In genomic region chr8:116373063-116373462, GRCm38 (mm10) we compare ENCODE assay signal across 10 mouse cellular contexts.
DNase-seq lines count a peak whose midpoint lies in the region; ATAC-seq and TF ChIP-seq lines count a peak whose summit lies in the region.
"Had no signal": no experiment of that assay in that cellular context is flagged by ENCODE, and none has a peak within 500 bp of the region (broad histone marks: within the 10 kb centered on the region; RNA-seq: fewer than 3 reads in every experiment).

No protein-coding gene starts in this region.

- in situ Hi-C loops in Patski (cut with MboI; ENCODE audit: low pct_unique_long_range_greater_than_20kb), result no loop called here

- no peak overlapping the region for H3K4me3 ChIP-seq in layer of hippocampus, adult 2 months
- H3K4me3 ChIP-seq in midbrain, embryonic 14.5 days (replicated peaks; ENCODE audit: low read depth, low read length), result no peak overlapping the region
- H3K4me3 ChIP-seq: embryonic facial prominence, embryonic 12.5 days; stomach, embryonic 15.5 days had no signal

- no peaks in the 10 kb centered on the region for H3K36me3 ChIP-seq in midbrain, embryonic 14.5 days (ENCODE audit: control insufficient read depth, insufficient read depth, low read length)
- H3K36me3 ChIP-seq: embryonic facial prominence, embryonic 12.5 days; stomach, embryonic 15.5 days had no signal

- CTCF ChIA-PET in Patski (lab: Charles Lee), result no interaction called here

- WGBS in midbrain, embryonic 14.5 days, result 86% methylated on average over 4 of the region's 4 CpGs

- H3K27me3 ChIP-seq in Patski, result peaks cover 1% of the 10 kb centered on the region
- no peaks in the 10 kb centered on the region for H3K27me3 ChIP-seq in midbrain, embryonic 14.5 days (ENCODE audit: control insufficient read depth, insufficient read depth, low read length)
- H3K27me3 ChIP-seq: embryonic facial prominence, embryonic 12.5 days; stomach, embryonic 15.5 days had no signal

- H3K4me2 ChIP-seq in midbrain, embryonic 14.5 days (ENCODE audit: low read length), result no peak overlapping the region
- H3K4me2 ChIP-seq: embryonic facial prominence, embryonic 12.5 days; stomach, embryonic 15.5 days had no signal

- no peak overlapping the region for H3K9ac ChIP-seq in midbrain, embryonic 14.5 days (replicated peaks; ENCODE audit: low read length)
- H3K9ac ChIP-seq: embryonic facial prominence, embryonic 12.5 days; stomach, embryonic 15.5 days had no signal

- DNase-seq in adrenal gland, adult 2 months, result peak; percentile 25
- no peak for DNase-seq in adrenal gland, adult 8-10 months
- no peak for DNase-seq in layer of hippocampus, adult 2 months (ENCODE audit: low spot score in 2 of 2)
- no peak for DNase-seq in layer of hippocampus, adult 18-20 months (ENCODE audit: low spot score in 2 of 2)
- no peak for DNase-seq in Patski (ENCODE audit: low read depth, low spot score)
- peak; percentile 12 for DNase-seq in induced T-regulatory cell, adult 2 months (ENCODE audit: low read depth)
- no peak for DNase-seq in midbrain, embryonic 14.5 days
- no peak for DNase-seq in ovary, postnatal 10 days (ENCODE audit: low spot score)

- H3K27ac ChIP-seq in layer of hippocampus, adult 2 months, result no peak overlapping the region
- no peak overlapping the region for H3K27ac ChIP-seq in midbrain, embryonic 14.5 days (replicated peaks; ENCODE audit: low read depth, low read length)
- H3K27ac ChIP-seq: embryonic facial prominence, embryonic 12.5 days; stomach, embryonic 15.5 days had no signal

- no peaks in the 10 kb centered on the region for H3K4me1 ChIP-seq in midbrain, embryonic 14.5 days (ENCODE audit: control insufficient read depth, insufficient read depth, low read length)
- H3K4me1 ChIP-seq: embryonic facial prominence, embryonic 12.5 days had no signal

- ATAC-seq in Patski, result no peak
- ATAC-seq in midbrain, embryonic 14.5 days (ENCODE audit: low FRiP score, low TSS enrichment), result no peak

- no peaks in the 10 kb centered on the region for H3K9me3 ChIP-seq in midbrain, embryonic 14.5 days (ENCODE audit: control insufficient read depth, low read length)
- H3K9me3 ChIP-seq: embryonic facial prominence, embryonic 12.5 days; stomach, embryonic 15.5 days had no signal

- POLR2A ChIA-PET in Patski (lab: Charles Lee), result interaction anchor here (0.6 kb wide), 1 partner anchor 30 kb away, joined by 3 read pairs; no protein-coding TSS in a partner anchor

- peak; percentile 72 for TF ChIP-seq CTCF in layer of hippocampus, adult 2 months (conservative IDR thresholded peaks at IDR 0.05)
- TF ChIP-seq CTCF in Patski (IDR thresholded peaks at IDR 0.05), result peak; percentile 39

Comparison
In these comparisons a context has a peak if more than half of its experiments do, and no peak if none do; other contexts are left out.
1. DNase-seq: peak in adrenal gland, adult 2 months (single experiment) and induced T-regulatory cell, adult 2 months (single experiment); none in adrenal gland, adult 8-10 months (single experiment), layer of hippocampus, adult 2 months (0 of 2), layer of hippocampus, adult 18-20 months (0 of 2), Patski (single experiment), midbrain, embryonic 14.5 days (single experiment) and ovary, postnatal 10 days (single experiment).